Mouse (Mus musculus) urinary bladder, postnatal 10 days (tissue): ENCODE results near the gene Igf2bp3.

ENCODE experiments used
- DNase-seq: peaks from one replicate; pipeline ENCODE4 v3.0.0; 2022; ENCODE audit warnings: low spot score

Igf2bp3 gene

GRCm38 (mm10) chr6:49173674-49174073, 41.1 kb downstream of the Igf2bp3 start:
- no peak for DNase-seq

GRCm38 (mm10) chr6:49173265-49173664, 41.5 kb downstream of the Igf2bp3 start:
- no peak for DNase-seq

GRCm38 (mm10) chr6:49171216-49171615, 43.5 kb downstream of the Igf2bp3 start:
- DNase-seq, result no peak

- DNase-seq, result no peak
These were observed 46.1 kb downstream of the Igf2bp3 start for GRCm38 (mm10) chr6:49168648-49169047.

- DNase-seq, result no peak
These were observed 47.4 kb downstream of the Igf2bp3 start for GRCm38 (mm10) chr6:49167406-49167805.

- no peak for DNase-seq
These were observed 48.4 kb downstream of the Igf2bp3 start for GRCm38 (mm10) chr6:49166318-49166717.

GRCm38 (mm10) chr6:49165855-49166254, 48.9 kb downstream of the Igf2bp3 start:
- no peak for DNase-seq

GRCm38 (mm10) chr6:49165101-49165500, 49.7 kb downstream of the Igf2bp3 start:
- no peak for DNase-seq

GRCm38 (mm10) chr6:49164701-49165100, 50.1 kb downstream of the Igf2bp3 start:
- DNase-seq, result no peak

GRCm38 (mm10) chr6:49159971-49160370, 54.8 kb downstream of the Igf2bp3 start:
- DNase-seq, result no peak

- DNase-seq, result no peak
These were observed 58.0 kb downstream of the Igf2bp3 start for GRCm38 (mm10) chr6:49156826-49157175.

- DNase-seq, result no peak
These were observed 58.5 kb downstream of the Igf2bp3 start for GRCm38 (mm10) chr6:49156170-49156825.

GRCm38 (mm10) chr6:49151465-49151864, 63.3 kb downstream of the Igf2bp3 start:
- no peak for DNase-seq

- no peak for DNase-seq
These were observed 64.2 kb downstream of the Igf2bp3 start for GRCm38 (mm10) chr6:49150349-49151229.

GRCm38 (mm10) chr6:49149202-49149930, 65.4 kb downstream of the Igf2bp3 start:
- no peak for DNase-seq

- DNase-seq, result no peak
These were observed 66.0 kb downstream of the Igf2bp3 start for GRCm38 (mm10) chr6:49148781-49149180.

GRCm38 (mm10) chr6:49148368-49148767, 66.4 kb downstream of the Igf2bp3 start:
- DNase-seq, result no peak

- DNase-seq, result no peak
These were observed 68.3 kb downstream of the Igf2bp3 start for GRCm38 (mm10) chr6:49146461-49146860.

- no peak for DNase-seq
These were observed 72.3 kb downstream of the Igf2bp3 start for GRCm38 (mm10) chr6:49142428-49142827.

GRCm38 (mm10) chr6:49141125-49141524, 73.6 kb downstream of the Igf2bp3 start:
- DNase-seq, result no peak

GRCm38 (mm10) chr6:49138159-49139051, 76.4 kb downstream of the Igf2bp3 start:
- no peak for DNase-seq

- no peak for DNase-seq
These were observed 78.0 kb downstream of the Igf2bp3 start for GRCm38 (mm10) chr6:49136739-49137138.
